Mouse (Mus musculus) heart, adult 2 months (tissue): ENCODE results near the gene Rrp15. TPM values are rescaled to one million over a fixed set of nuclear protein-coding genes. Genes with fewer than 3 reads are reported as not detected.
A peak's percentile ranks its signal among the peaks of the same experiment; 100 is the strongest.

ENCODE experiments used
- DNase-seq, 2 experiments: peaks; one replicate each; pipeline ENCODE4 v3.0.0; 2021
- H3K27ac ChIP-seq: fragments of 200-600 bp; 2 replicates; pipeline ENCODE4 v1.8.1; 2022
- H3K27me3 ChIP-seq: fragments of 200-500 bp; 2 replicates; pipeline ENCODE4 v1.6.1; 2012; ENCODE audit warnings: mild to moderate bottlenecking, low read length, inconsistent platforms, mixed read lengths; ENCODE audit not compliant: control insufficient read depth, insufficient read depth
- H3K36me3 ChIP-seq: fragments of 200-500 bp; 2 replicates; pipeline ENCODE4 v1.6.1; 2012; ENCODE audit warnings: low read length, inconsistent platforms; ENCODE audit not compliant: control insufficient read depth, insufficient read depth
- H3K4me1 ChIP-seq: fragments of 200-500 bp; 2 replicates; pipeline ENCODE4 v1.6.1; 2011; ENCODE audit warnings: low read length; ENCODE audit not compliant: control insufficient read depth, insufficient read depth
- H3K4me3 ChIP-seq: fragments of 200-600 bp; 2 replicates; pipeline ENCODE4 v1.8.1; 2022
- H3K79me2 ChIP-seq: fragments of 200-500 bp; replicated peaks from 2 replicates; pipeline ENCODE4 v1.6.1; 2012; ENCODE audit warnings: mild to moderate bottlenecking, inconsistent platforms, low read length, moderate library complexity, mixed read lengths; ENCODE audit not compliant: control insufficient read depth, insufficient read depth
- H3K9ac ChIP-seq: fragments of 200-500 bp; 2 replicates; pipeline ENCODE4 v1.6.1; 2012; ENCODE audit warnings: low read depth, mild to moderate bottlenecking, control low read depth, inconsistent platforms, low read length, mixed read lengths
- CTCF ChIP-seq: fragments of 200-600 bp; IDR thresholded peaks from 2 replicates; pipeline ENCODE4 v1.8.1; 2022; ENCODE audit warnings: antibody characterized with exemption, mild to moderate bottlenecking, moderate library complexity
- EP300 ChIP-seq: fragments of 200-500 bp; IDR thresholded peaks from 2 replicates; pipeline ENCODE4 v1.6.1; 2011; ENCODE audit warnings: low read depth, low read length, control low read depth; ENCODE audit not compliant: insufficient read depth
- POLR2A ChIP-seq: fragments of 200-500 bp; IDR thresholded peaks from 2 replicates; pipeline ENCODE4 v1.6.1; 2011; ENCODE audit warnings: mild to moderate bottlenecking, low read depth, low read length, control low read depth; ENCODE audit not compliant: insufficient read depth
- WGBS: fragments of 180-500 bp; shearing (Covaris S2); methylation state at CpG from one replicate; pipeline ENCODE4 v1.1.7; 2018; 5-methylcytosine and 5-hydroxymethylcytosine counted together
- intact Hi-C: fragments of 180-260 bp; cut with DNase I; formaldehyde crosslinking; loops from one replicate; pipeline ENCODE4 v1.15.1; 2025
- polyA plus RNA-seq: library from polyadenylated mRNA; depleted of rRNA; stranded (reverse); fragments of >200 nt; gene quantifications from 2 replicates; pipeline ENCODE4 v1.2.3, GENCODE M21; 2012
- total RNA-seq, 2 experiments: library from RNA; stranded (reverse); gene quantifications; 2 replicates each; pipeline ENCODE4 v1.2.3; 2021

Gene Rrp15
- total and polyA plus RNA-seq, 3 experiments, result 2.9 to 9.5 (median 8.9) TPM

DNA sequence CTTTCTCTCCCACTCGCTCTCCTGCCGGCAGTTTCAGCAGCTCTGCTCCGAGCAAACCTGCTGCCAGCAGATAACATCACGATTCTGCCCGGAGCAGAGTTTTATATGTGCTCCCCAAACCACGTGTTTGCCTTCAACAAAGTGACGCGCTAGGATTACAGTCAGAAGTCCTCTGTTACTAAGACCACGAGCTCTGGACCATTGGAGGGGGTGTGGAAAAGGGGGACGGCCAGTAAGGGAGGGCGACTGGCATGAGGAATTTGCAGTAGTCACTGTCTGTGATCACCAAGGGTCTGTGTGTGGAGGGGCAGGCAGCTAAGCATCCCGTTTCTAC is 43.3 kb downstream of the Rrp15 start, which contains the start of gene Tgfb2:
Tgfb2 (minus strand) TSS at position 75 of the 334 bp plus-strand sequence.
- 11% methylated on average over 12 of the region's 12 CpGs for WGBS
- H3K4me1 ChIP-seq, result peaks cover 5% of the 10 kb centered on the region
- H3K27me3 ChIP-seq, result no peaks in the 10 kb centered on the region
- H3K27ac ChIP-seq, result peak within 1 kb of the TSS; percentile 71
- DNase-seq, result no peak
- no peaks in the 10 kb centered on the region for H3K36me3 ChIP-seq
- peak within 1 kb of the TSS; percentile 81 for H3K9ac ChIP-seq
- TF ChIP-seq EP300 (no peak), CTCF (no peak), POLR2A (peak; percentile 62)
- H3K79me2 ChIP-seq, result no peaks in the 10 kb centered on the region
- peak within 1 kb of the TSS; percentile 75 for H3K4me3 ChIP-seq
- intact Hi-C loops, result loop anchor here (5.0 to 10.0 kb wide), 2 partner anchors 74 to 591 kb away; partner anchors contain the start of gene Lyplal1

DNA sequence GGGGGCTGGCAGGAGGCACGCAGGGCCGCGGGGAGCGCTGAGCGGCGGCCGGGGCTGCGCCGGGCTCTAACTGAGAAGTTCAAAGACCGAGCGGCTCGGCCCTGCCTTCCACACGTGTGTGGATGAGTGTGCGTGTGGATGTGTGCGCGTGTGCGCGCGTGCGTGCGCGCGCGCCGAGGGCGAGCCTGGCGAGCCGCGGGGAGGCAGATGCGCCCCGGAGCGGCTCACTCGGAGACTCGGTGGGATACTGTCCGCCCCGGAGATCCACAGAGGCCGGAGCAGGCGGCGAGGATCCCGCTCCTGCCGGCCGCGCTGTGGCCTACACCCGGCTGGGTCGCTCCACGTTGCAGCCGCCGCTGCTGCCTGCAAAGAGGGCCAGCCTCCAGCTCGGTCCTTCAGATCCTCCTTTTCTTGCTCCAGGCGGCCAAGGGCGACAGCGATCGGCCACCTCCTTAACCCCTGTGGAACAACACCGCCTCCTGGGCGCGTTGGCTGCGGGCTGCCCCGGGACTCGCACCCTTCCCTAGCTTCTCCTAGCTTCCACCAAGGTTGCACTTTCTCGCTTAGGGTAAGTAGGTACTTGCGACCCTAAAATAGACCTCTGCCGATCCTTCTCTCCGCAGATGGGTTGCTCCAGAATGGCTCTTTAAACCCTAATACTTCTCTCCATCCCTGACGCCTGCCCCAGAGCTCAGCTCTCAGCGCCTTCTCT is 43.8 kb downstream of the Rrp15 start:
- Histone ChIP-seq H3K27ac (peak overlapping the region; percentile 71), H3K27me3 (no peaks in the 10 kb centered on the region), H3K4me1 (peaks cover 7% of the 10 kb centered on the region), H3K36me3 (no peaks in the 10 kb centered on the region), H3K4me3 (peak overlapping the region; percentile 75), H3K79me2 (no peaks in the 10 kb centered on the region), H3K9ac (peak overlapping the region; percentile 81)
- under 1% methylated on average over 65 of the region's 65 CpGs for WGBS
- intact Hi-C loops, result loop anchor here (5.0 to 10.0 kb wide), 2 partner anchors 73 to 591 kb away; partner anchors contain the start of gene Lyplal1
- DNase-seq, result peak; percentile 82 to 83
- TF ChIP-seq CTCF (peak; percentile 51), POLR2A (0 out of 2 replicates have a peak, but pooled peaks have one; percentile 40), EP300 (no peak)

DNA sequence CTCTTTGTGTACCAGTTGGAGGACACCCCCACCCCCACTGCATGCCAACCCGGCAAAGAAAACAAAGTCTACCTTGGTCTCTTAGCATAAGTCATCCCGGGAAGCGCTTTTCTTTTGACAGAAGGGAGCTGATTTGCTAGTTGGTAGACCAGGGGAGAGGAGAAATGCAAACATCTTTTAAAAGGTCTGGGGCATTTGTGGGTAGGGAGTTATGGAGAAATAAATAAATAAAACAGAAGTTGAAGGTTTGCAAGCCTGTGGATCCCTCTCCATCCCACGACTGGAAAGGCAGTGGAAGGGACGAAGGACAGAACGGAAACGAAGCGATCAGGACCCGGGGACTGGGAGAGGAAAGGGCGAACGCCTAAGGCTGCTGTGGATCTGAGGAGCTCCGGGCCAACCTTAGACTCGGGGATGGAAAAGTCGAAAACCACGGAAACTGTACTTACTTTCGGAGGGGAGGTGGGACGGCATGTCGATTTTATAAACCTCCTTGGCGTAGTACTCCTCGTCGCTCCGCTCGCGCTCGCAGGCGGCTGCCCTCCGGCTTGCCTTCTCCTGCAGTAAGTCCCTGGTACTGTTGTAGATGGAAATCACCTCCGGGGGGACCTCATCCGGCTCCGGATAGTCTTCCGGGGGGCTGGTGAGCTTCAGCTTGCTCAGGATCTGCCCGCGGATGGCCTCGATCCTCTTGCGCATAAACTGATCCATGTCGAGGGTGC is 45.0 kb downstream of the Rrp15 start:
- H3K27ac ChIP-seq, result peak overlapping the region; percentile 71
- peak; percentile 21; the same call in 1 of the 2 replicates for TF ChIP-seq CTCF
- TF ChIP-seq POLR2A, result no peak; the same call in 1 of the 2 replicates
- no peak for TF ChIP-seq EP300
- DNase-seq, result peak; percentile 55 to 70
- H3K4me3 ChIP-seq, result peak overlapping the region; percentile 75
- no peaks in the 10 kb centered on the region for H3K79me2 ChIP-seq
- under 1% methylated on average over 36 of the region's 36 CpGs for WGBS
- H3K27me3 ChIP-seq, result no peaks in the 10 kb centered on the region
- intact Hi-C loops, result loop anchor here (5.0 to 10.0 kb wide), 2 partner anchors 92 to 589 kb away; partner anchors contain the start of gene Lyplal1
- H3K9ac ChIP-seq, result peak overlapping the region; percentile 80
- H3K36me3 ChIP-seq, result no peaks in the 10 kb centered on the region
- H3K4me1 ChIP-seq, result peaks cover 7% of the 10 kb centered on the region

GRCm38 (mm10) chr1:186703256-186703979 is 45.7 kb downstream of the Rrp15 start:
- TF ChIP-seq EP300 (no peak), POLR2A (no peak), CTCF (no peak)
- 2% methylated on average over 15 of the region's 15 CpGs for WGBS
- Histone ChIP-seq H3K27ac (peak overlapping the region; percentile 71), H3K4me1 (peaks cover 5% of the 10 kb centered on the region), H3K36me3 (no peaks in the 10 kb centered on the region), H3K27me3 (no peaks in the 10 kb centered on the region), H3K9ac (peak overlapping the region; percentile 80), H3K4me3 (peak overlapping the region; percentile 75), H3K79me2 (no peaks in the 10 kb centered on the region)
- intact Hi-C loops, result loop anchor here (5.0 to 10.0 kb wide), 2 partner anchors 91 to 589 kb away; partner anchors contain the start of gene Lyplal1
- DNase-seq, result peak; percentile 28 to 42

DNA sequence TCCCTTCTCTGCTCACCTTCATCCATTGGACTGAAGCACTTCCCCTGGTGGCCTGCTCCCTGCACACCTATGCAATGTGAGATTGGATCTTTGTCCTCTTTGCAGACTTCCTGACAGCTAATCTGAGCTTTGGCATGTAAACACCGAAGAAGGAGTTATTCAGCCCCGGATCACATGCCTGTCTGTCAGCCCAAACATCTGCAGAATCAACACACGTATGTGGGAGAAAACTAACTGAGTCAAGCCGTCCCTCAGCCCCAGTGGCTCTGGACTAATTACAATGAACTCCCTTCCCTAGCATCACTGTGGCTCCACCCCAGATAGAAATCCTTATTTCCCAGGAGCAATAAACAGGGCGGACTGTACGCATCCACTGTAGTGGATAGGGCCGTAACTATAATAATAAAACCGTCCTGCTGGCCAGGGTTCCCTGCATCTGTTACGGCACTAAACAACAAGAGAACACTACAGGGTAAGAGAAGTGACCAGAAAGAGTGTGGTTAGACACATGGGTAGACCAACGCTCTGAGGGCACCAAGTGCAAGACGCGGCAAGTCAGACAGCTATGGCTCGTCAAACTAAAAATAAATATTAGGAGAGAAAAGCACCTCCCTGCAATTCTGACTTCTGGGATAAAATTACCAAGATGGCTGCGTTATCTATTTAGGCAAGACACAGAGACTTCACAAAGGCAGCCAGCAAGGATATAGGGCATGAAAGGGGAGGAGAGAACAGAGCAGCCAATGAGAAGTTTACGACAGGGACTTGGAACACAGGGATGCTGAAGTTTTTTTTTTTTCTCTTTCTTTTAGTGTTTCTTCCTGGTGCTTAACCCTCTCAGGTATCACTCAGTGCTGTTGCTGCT is 46.5 kb downstream of the Rrp15 start:
- 0 out of 2 replicates have a peak, but pooled peaks have one; percentile 13 for TF ChIP-seq POLR2A
- TF ChIP-seq CTCF, result no peak
- Histone ChIP-seq H3K4me3 (peak overlapping the region; percentile 38), H3K9ac (peak overlapping the region; percentile 23), H3K27me3 (no peaks in the 10 kb centered on the region), H3K4me1 (peaks cover 5% of the 10 kb centered on the region), H3K79me2 (no peaks in the 10 kb centered on the region), H3K27ac (peak overlapping the region; percentile 71), H3K36me3 (no peaks in the 10 kb centered on the region)
- peak; percentile 39 to 46 for DNase-seq
- intact Hi-C loops, result loop anchor here (5.0 to 10.0 kb wide), 2 partner anchors 90 to 588 kb away; partner anchors contain the start of gene Lyplal1
- 13% methylated on average over 15 of the region's 15 CpGs for WGBS
